Mouse (Mus musculus): ENCODE data around the gene Mtus2. TPM values are rescaled to one million over a fixed set of nuclear protein-coding genes. Genes with fewer than 3 reads are reported as not detected.
A peak's percentile ranks its signal among the peaks of the same experiment; 100 is the strongest.

The Mtus2 gene
- polyA plus RNA-seq, 1 experiment from 2014 or later, result 14.4 TPM

GRCm38 (mm10) chr5:148280321-148280720 lies 323.2 kb downstream of the Mtus2 start:
- WGBS, result 90% methylated on average over 5 of the region's 5 CpGs
- H3K4me1 ChIP-seq, result no peaks in the 10 kb centered on the region
- no peak overlapping the region for H3K4me2 ChIP-seq
- H3K27me3 ChIP-seq, result no peaks in the 10 kb centered on the region
- no peaks in the 10 kb centered on the region for H3K9me3 ChIP-seq
- no peak for ATAC-seq (ENCODE audit: low FRiP score)
- no peak overlapping the region for H3K4me3 ChIP-seq (replicated peaks)
- no peak overlapping the region for H3K27ac ChIP-seq
- no peak overlapping the region for H3K9ac ChIP-seq
- H3K36me3 ChIP-seq (replicated peaks), result no peaks in the 10 kb centered on the region

- Histone ChIP-seq H3K27me3 (no peaks in the 10 kb centered on the region), H3K4me1 (no peaks in the 10 kb centered on the region), H3K36me3 (replicated peaks) (no peaks in the 10 kb centered on the region), H3K4me2 (no peak overlapping the region), H3K4me3 (replicated peaks) (no peak overlapping the region), H3K9me3 (no peaks in the 10 kb centered on the region), H3K9ac (no peak overlapping the region), H3K27ac (no peak overlapping the region)
- WGBS, result 87% methylated on average over 6 of the region's 6 CpGs
- ATAC-seq (ENCODE audit: low FRiP score), result no peak
Observed at GRCm38 (mm10) chr5:148282093-148282492, 325.0 kb downstream of the Mtus2 start.

- no peak overlapping the region for H3K4me3 ChIP-seq (replicated peaks)
- no peak overlapping the region for H3K27ac ChIP-seq
- H3K4me2 ChIP-seq, result no peak overlapping the region
- H3K27me3 ChIP-seq, result no peaks in the 10 kb centered on the region
- no peaks in the 10 kb centered on the region for H3K36me3 ChIP-seq (replicated peaks)
- no peaks in the 10 kb centered on the region for H3K4me1 ChIP-seq
- no peak overlapping the region for H3K9ac ChIP-seq
- no peak for ATAC-seq (ENCODE audit: low FRiP score)
- 89% methylated on average over 5 of the region's 5 CpGs for whole genome bisulfite sequencing
- H3K9me3 ChIP-seq, result no peaks in the 10 kb centered on the region
Observed at GRCm38 (mm10) chr5:148282631-148283030, 325.5 kb downstream of the Mtus2 start.

GRCm38 (mm10) chr5:148283177-148283576 lies 326.1 kb downstream of the Mtus2 start:
- no peak overlapping the region for H3K9ac ChIP-seq
- no peaks in the 10 kb centered on the region for H3K4me1 ChIP-seq
- 87% methylated on average over 2 of the region's 2 CpGs for WGBS

GRCm38 (mm10) chr5:148283584-148283983 lies 326.5 kb downstream of the Mtus2 start:
- Histone ChIP-seq H3K36me3 (replicated peaks) (no peaks in the 10 kb centered on the region), H3K27me3 (no peaks in the 10 kb centered on the region), H3K4me1 (no peaks in the 10 kb centered on the region), H3K9me3 (no peaks in the 10 kb centered on the region), H3K4me3 (replicated peaks) (no peak overlapping the region), H3K9ac (no peak overlapping the region), H3K4me2 (no peak overlapping the region), H3K27ac (no peak overlapping the region)
- WGBS, result 93% methylated on average over 3 of the region's 3 CpGs
- no peak for ATAC-seq (ENCODE audit: low FRiP score)

More at GRCm38 (mm10) chr5:148283177-148283576, 326.1 kb downstream of the Mtus2 start:
- Histone ChIP-seq H3K4me3 (replicated peaks) (no peak overlapping the region), H3K4me2 (no peak overlapping the region), H3K9me3 (no peaks in the 10 kb centered on the region), H3K27me3 (no peaks in the 10 kb centered on the region), H3K27ac (no peak overlapping the region), H3K36me3 (replicated peaks) (no peaks in the 10 kb centered on the region)
- no peak for ATAC-seq (ENCODE audit: low FRiP score)

- 92% methylated on average over 5 of the region's 5 CpGs for WGBS
- H3K4me2 ChIP-seq, result no peak overlapping the region
- no peaks in the 10 kb centered on the region for H3K27me3 ChIP-seq
- ATAC-seq (ENCODE audit: low FRiP score), result no peak
- H3K9ac ChIP-seq, result no peak overlapping the region
- no peaks in the 10 kb centered on the region for H3K36me3 ChIP-seq (replicated peaks)
- H3K4me1 ChIP-seq, result peaks cover 5% of the 10 kb centered on the region; the same call in 1 of the 2 replicates
- H3K27ac ChIP-seq, result no peak overlapping the region
- no peak overlapping the region for H3K4me3 ChIP-seq (replicated peaks)
- H3K9me3 ChIP-seq, result no peaks in the 10 kb centered on the region
Observed at GRCm38 (mm10) chr5:148287529-148287928, 330.4 kb downstream of the Mtus2 start.

- H3K27ac ChIP-seq, result no peak overlapping the region
- ATAC-seq (ENCODE audit: low FRiP score), result no peak
- no peaks in the 10 kb centered on the region for H3K27me3 ChIP-seq
- WGBS, result 75% methylated on average over 18 of the region's 18 CpGs
- H3K9ac ChIP-seq, result no peak overlapping the region
- H3K4me1 ChIP-seq, result peaks cover 5% of the 10 kb centered on the region; the same call in 1 of the 2 replicates
- no peaks in the 10 kb centered on the region for H3K9me3 ChIP-seq
- H3K36me3 ChIP-seq (replicated peaks), result no peaks in the 10 kb centered on the region
- no peak overlapping the region for H3K4me2 ChIP-seq
- no peak overlapping the region for H3K4me3 ChIP-seq (replicated peaks)
Observed at GRCm38 (mm10) chr5:148288804-148289203, 331.7 kb downstream of the Mtus2 start.

- H3K27me3 ChIP-seq, result no peaks in the 10 kb centered on the region
- WGBS, result 28% methylated on average over 7 of the region's 7 CpGs
- H3K4me3 ChIP-seq (replicated peaks), result no peak overlapping the region
- H3K9ac ChIP-seq, result no peak overlapping the region
- no peaks in the 10 kb centered on the region for H3K9me3 ChIP-seq
- no peak overlapping the region for H3K27ac ChIP-seq
- peaks cover 5% of the 10 kb centered on the region; the same call in 1 of the 2 replicates for H3K4me1 ChIP-seq
- no peaks in the 10 kb centered on the region for H3K36me3 ChIP-seq (replicated peaks)
- ATAC-seq (ENCODE audit: low FRiP score), result peak; percentile 69
- H3K4me2 ChIP-seq, result no peak overlapping the region
Observed at GRCm38 (mm10) chr5:148289951-148290350, 332.8 kb downstream of the Mtus2 start.

GRCm38 (mm10) chr5:148292862-148293261 lies 335.7 kb downstream of the Mtus2 start:
- H3K9me3 ChIP-seq, result no peaks in the 10 kb centered on the region
- no peak overlapping the region for H3K4me3 ChIP-seq (replicated peaks)
- no peak overlapping the region for H3K9ac ChIP-seq
- H3K27ac ChIP-seq, result no peak overlapping the region
- H3K27me3 ChIP-seq, result no peaks in the 10 kb centered on the region
- peaks cover 5% of the 10 kb centered on the region; the same call in 1 of the 2 replicates for H3K4me1 ChIP-seq
- no peaks in the 10 kb centered on the region for H3K36me3 ChIP-seq (replicated peaks)
- ATAC-seq (ENCODE audit: low FRiP score), result no peak
- 84% methylated on average over 7 of the region's 7 CpGs for WGBS
- H3K4me2 ChIP-seq, result no peak overlapping the region

- Histone ChIP-seq H3K9me3 (no peaks in the 10 kb centered on the region), H3K36me3 (replicated peaks) (no peaks in the 10 kb centered on the region), H3K27ac (no peak overlapping the region), H3K4me2 (no peak overlapping the region), H3K4me1 (peaks cover 5% of the 10 kb centered on the region; the same call in 1 of the 2 replicates), H3K9ac (no peak overlapping the region), H3K4me3 (replicated peaks) (no peak overlapping the region), H3K27me3 (no peaks in the 10 kb centered on the region)
- WGBS, result 82% methylated on average over 7 of the region's 7 CpGs
- no peak for ATAC-seq (ENCODE audit: low FRiP score)
Observed at GRCm38 (mm10) chr5:148293346-148293745, 336.2 kb downstream of the Mtus2 start.

- ATAC-seq (ENCODE audit: low FRiP score), result no peak
- no peak overlapping the region for H3K4me3 ChIP-seq (replicated peaks)
- no peaks in the 10 kb centered on the region for H3K4me1 ChIP-seq
- no peak overlapping the region for H3K9ac ChIP-seq
- WGBS, result 80% methylated on average over 11 of the region's 11 CpGs
- H3K27ac ChIP-seq, result no peak overlapping the region
- no peaks in the 10 kb centered on the region for H3K27me3 ChIP-seq
- no peak overlapping the region for H3K4me2 ChIP-seq
- H3K9me3 ChIP-seq, result no peaks in the 10 kb centered on the region
- H3K36me3 ChIP-seq (replicated peaks), result no peaks in the 10 kb centered on the region
Observed at GRCm38 (mm10) chr5:148302968-148303367, 345.8 kb downstream of the Mtus2 start.

- Histone ChIP-seq H3K4me2 (no peak overlapping the region), H3K27ac (no peak overlapping the region), H3K9me3 (no peaks in the 10 kb centered on the region), H3K4me3 (replicated peaks) (no peak overlapping the region), H3K9ac (no peak overlapping the region), H3K4me1 (no peaks in the 10 kb centered on the region), H3K27me3 (no peaks in the 10 kb centered on the region), H3K36me3 (replicated peaks) (no peaks in the 10 kb centered on the region)
- WGBS, result 88% methylated on average over 2 of the region's 2 CpGs
- ATAC-seq (ENCODE audit: low FRiP score), result no peak
Observed at GRCm38 (mm10) chr5:148304112-148304511, 347.0 kb downstream of the Mtus2 start.

GRCm38 (mm10) chr5:148310790-148311189 lies 353.7 kb downstream of the Mtus2 start:
- 80% methylated on average over 10 of the region's 10 CpGs for WGBS
- Histone ChIP-seq H3K4me1 (no peaks in the 10 kb centered on the region), H3K4me2 (no peak overlapping the region), H3K4me3 (replicated peaks) (no peak overlapping the region), H3K27ac (no peak overlapping the region), H3K9me3 (no peaks in the 10 kb centered on the region), H3K27me3 (no peaks in the 10 kb centered on the region), H3K9ac (no peak overlapping the region), H3K36me3 (replicated peaks) (no peaks in the 10 kb centered on the region)
- no peak for ATAC-seq (ENCODE audit: low FRiP score)
